ENCODE assay signal across 8 mouse cellular contexts in the genomic region with DNA sequence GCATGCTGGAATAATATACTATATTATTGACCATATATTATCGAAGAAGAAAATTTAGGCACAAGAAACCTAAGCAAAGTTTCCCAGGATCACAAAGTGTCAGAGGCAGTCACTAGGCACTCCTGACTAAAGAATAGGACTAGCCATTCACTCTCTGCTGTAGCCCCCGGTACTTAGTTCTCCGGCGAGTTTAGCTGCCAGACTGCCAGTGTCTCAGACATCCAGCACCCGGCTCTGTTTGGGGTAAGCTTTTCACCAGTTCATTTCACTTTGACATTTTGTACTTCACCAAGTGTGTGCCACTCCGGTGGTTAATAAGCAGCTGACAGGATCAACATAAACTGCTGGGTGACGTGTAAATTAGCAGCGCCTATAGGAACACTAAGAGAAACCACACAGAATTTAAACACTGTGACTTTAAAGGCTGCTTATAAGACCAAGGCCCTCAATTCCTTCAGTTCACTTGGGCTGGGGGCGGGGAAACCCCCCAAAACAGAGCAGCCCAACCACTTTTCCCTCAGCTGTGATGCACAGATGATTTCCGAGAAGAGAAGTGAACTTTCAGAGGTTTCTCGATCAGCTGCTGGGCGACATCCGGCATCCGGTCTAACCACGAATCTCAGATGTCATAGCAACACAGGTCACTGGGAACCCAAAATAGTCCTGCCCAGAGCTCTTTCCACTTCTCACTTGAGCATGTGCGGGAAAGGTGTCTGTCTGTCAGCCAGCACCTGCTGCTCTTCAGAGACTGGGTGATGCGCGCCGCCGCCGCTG.
DNase-seq lines count a peak whose midpoint lies in the region; ATAC-seq and TF ChIP-seq lines count a peak whose summit lies in the region.

No protein-coding gene starts in this region.

- TF ChIP-seq POLR2A in kidney, adult 2 months (IDR thresholded peaks at IDR 0.05; ENCODE audit: low read depth, low read length), result no peak
- TF ChIP-seq POLR2A in heart, adult 2 months (IDR thresholded peaks at IDR 0.05; ENCODE audit: insufficient read depth, low read depth, low read length), result no peak

- no peak overlapping the region for H3K4me3 ChIP-seq in kidney, adult 2 months (ENCODE audit: insufficient read depth, low read depth, low read length)
- no peak overlapping the region for H3K4me3 ChIP-seq in kidney, embryonic 14.5 days (ENCODE audit: low read length)
- no peak overlapping the region for H3K4me3 ChIP-seq in heart, adult 2 months

- no peak for TF ChIP-seq CTCF in kidney, adult 2 months (conservative IDR thresholded peaks at IDR 0.05; ENCODE audit: insufficient read depth, insufficient read length, low read depth, low read length)
- TF ChIP-seq CTCF in heart, adult 2 months (IDR thresholded peaks at IDR 0.05), result no peak

- DNase-seq in kidney, adult 2 months, result peak; percentile 38
- DNase-seq in heart, adult 2 months, result peak; percentile 25 to 70
- peak; percentile 62 to 70 for DNase-seq in lung, adult 18-20 months
- DNase-seq in naive thymus-derived CD4-positive, alpha-beta T cell, adult 2 months (ENCODE audit: low read depth), result peak; percentile 98
- DNase-seq in thymus, postnatal 4 days, result peak; percentile 83
- DNase-seq in testis, postnatal 10 days (ENCODE audit: low spot score), result no peak

- ATAC-seq in kidney, embryonic 14.5 days (ENCODE audit: low FRiP score, low TSS enrichment), result no peak
- ATAC-seq in activated CD4-positive, CD25-positive, alpha-beta regulatory T cell, adult 4 months, result peak; percentile 76

- intact Hi-C loops in heart, adult 2 months (cut with DNase I), result no loop called here

- no peak overlapping the region; the same call in 1 of the 2 replicates for H3K4me2 ChIP-seq in kidney, embryonic 14.5 days (replicated peaks; ENCODE audit: low read depth, low read length)

- 0 out of 2 replicates have a peak, but pooled peaks have one; percentile 8 for TF ChIP-seq EP300 in heart, adult 2 months (IDR thresholded peaks at IDR 0.05; ENCODE audit: insufficient read depth, low read depth, low read length)

- no peak overlapping the region for H3K9ac ChIP-seq in kidney, embryonic 14.5 days (ENCODE audit: low read depth, low read length)
- H3K9ac ChIP-seq in heart, adult 2 months (ENCODE audit: low read depth, low read length), result no peak overlapping the region

- no peaks in the 10 kb centered on the region for H3K36me3 ChIP-seq in kidney, adult 2 months (ENCODE audit: control insufficient read depth, insufficient read depth, low read length)
- no peaks in the 10 kb centered on the region for H3K36me3 ChIP-seq in kidney, embryonic 14.5 days (ENCODE audit: control insufficient read depth, insufficient read depth, low read length)
- no peaks in the 10 kb centered on the region for H3K36me3 ChIP-seq in heart, adult 2 months (ENCODE audit: control insufficient read depth, insufficient read depth, low read length)

- no peak overlapping the region for H3K27ac ChIP-seq in kidney, adult 2 months (ENCODE audit: insufficient read depth, low read depth, low read length)
- H3K27ac ChIP-seq in kidney, embryonic 14.5 days (ENCODE audit: low read depth, low read length), result no peak overlapping the region
- no peak overlapping the region for H3K27ac ChIP-seq in heart, adult 2 months

- H3K4me1 ChIP-seq in kidney, adult 2 months (ENCODE audit: control insufficient read depth, insufficient read depth, low read length), result no peaks in the 10 kb centered on the region
- H3K4me1 ChIP-seq in kidney, embryonic 14.5 days (ENCODE audit: control insufficient read depth, insufficient read depth, low read length), result peaks cover 10% of the 10 kb centered on the region; the same call in 1 of the 2 replicates
- H3K4me1 ChIP-seq in heart, adult 2 months (ENCODE audit: control insufficient read depth, insufficient read depth, low read length), result 0 out of 2 replicates have a peak, but pooled peaks cover 2% of the 10 kb centered on the region

- H3K27me3 ChIP-seq in kidney, adult 2 months (replicated peaks; ENCODE audit: control insufficient read depth, insufficient read depth, low read length), result no peaks in the 10 kb centered on the region
- H3K27me3 ChIP-seq in kidney, embryonic 14.5 days (ENCODE audit: control insufficient read depth, insufficient read depth, low read length), result no peaks in the 10 kb centered on the region
- H3K27me3 ChIP-seq in heart, adult 2 months (ENCODE audit: control insufficient read depth, insufficient read depth, low read length), result no peaks in the 10 kb centered on the region

- WGBS in kidney, adult 2 months, result 55% methylated on average over 21 of the region's 21 CpGs
- 81% methylated on average over 21 of the region's 21 CpGs for WGBS in kidney, embryonic 14.5 days
- 60% methylated on average over 21 of the region's 21 CpGs for WGBS in heart, adult 2 months

- H3K9me3 ChIP-seq in kidney, embryonic 14.5 days (ENCODE audit: control insufficient read depth, low read length), result no peaks in the 10 kb centered on the region

- H3K79me2 ChIP-seq in heart, adult 2 months (replicated peaks; ENCODE audit: control insufficient read depth, insufficient read depth, low read length), result no peaks in the 10 kb centered on the region
